8 mouse cellular contexts compared by ENCODE assay signal in genomic region chr7:42643120-42643620, GRCm38 (mm10). TPM values are rescaled to one million over a fixed set of nuclear protein-coding genes. Genes with fewer than 3 reads are reported as not detected.
DNase-seq lines count a peak whose midpoint lies in the region; ATAC-seq lines count a peak whose summit lies in the region.
"Not testable (repeated sequence)": the region's sequence is repeated elsewhere in the genome, so short reads cannot be mapped to it uniquely, and the experiment has no call there.
"Had no signal": no experiment of that assay in that cellular context is flagged by ENCODE, and none has a peak within 500 bp of the region (broad histone marks: within the 10 kb centered on the region; RNA-seq: fewer than 3 reads in every experiment).

No protein-coding gene starts in this region.

- H3K9me3 ChIP-seq in forebrain, embryonic 15.5 days; kidney, embryonic 14.5 days (ENCODE audit: control insufficient read depth, low read length); limb, embryonic 15.5 days: not testable (repeated sequence)
- H3K9me3 ChIP-seq in hindbrain, embryonic 10.5 days = peaks cover 19% of the 10 kb centered on the region; the same call in 1 of the 2 replicates

- peak overlapping the region; percentile 43; the same call in 1 of the 2 replicates for H3K4me3 ChIP-seq in forebrain, embryonic 15.5 days
- peak overlapping the region; percentile 51; the same call in 1 of the 2 replicates for H3K4me3 ChIP-seq in hindbrain, embryonic 10.5 days
- H3K4me3 ChIP-seq in kidney, embryonic 14.5 days (ENCODE audit: low read length) = peak overlapping the region; percentile 45
- H3K4me3 ChIP-seq in limb, embryonic 15.5 days = peak overlapping the region; percentile 45

- not testable (repeated sequence) for H3K9ac ChIP-seq in forebrain, embryonic 15.5 days (replicated peaks); kidney, embryonic 14.5 days (ENCODE audit: low read depth, low read length); limb, embryonic 15.5 days

- H3K27ac ChIP-seq in forebrain, embryonic 15.5 days (replicated peaks); hindbrain, embryonic 10.5 days; kidney, embryonic 14.5 days (ENCODE audit: low read depth, low read length); limb, embryonic 15.5 days: not testable (repeated sequence)

- ATAC-seq in forebrain, embryonic 15.5 days (replicated peaks); kidney, embryonic 14.5 days (ENCODE audit: low FRiP score, low TSS enrichment); limb, embryonic 15.5 days (ENCODE audit: insufficient number of reproducible peaks, low FRiP score, low TSS enrichment, low read depth): not testable (repeated sequence)

- WGBS in forebrain, embryonic 15.5 days = 6% methylated on average over 3 of the region's 3 CpGs
- WGBS in hindbrain, embryonic 10.5 days = 26% methylated on average over 3 of the region's 3 CpGs
- 20% methylated on average over 3 of the region's 3 CpGs for WGBS in kidney, embryonic 14.5 days
- 21% methylated on average over 3 of the region's 3 CpGs for WGBS in limb, embryonic 15.5 days

- H3K36me3 ChIP-seq in forebrain, embryonic 15.5 days; hindbrain, embryonic 10.5 days; kidney, embryonic 14.5 days (ENCODE audit: control insufficient read depth, insufficient read depth, low read length); limb, embryonic 15.5 days: not testable (repeated sequence)

- H3K4me1 ChIP-seq in forebrain, embryonic 15.5 days; hindbrain, embryonic 10.5 days (replicated peaks); kidney, embryonic 14.5 days (ENCODE audit: control insufficient read depth, insufficient read depth, low read length); limb, embryonic 15.5 days: not testable (repeated sequence)

- peak overlapping the region; percentile 42; the same call in 1 of the 2 replicates for H3K4me2 ChIP-seq in forebrain, embryonic 15.5 days (replicated peaks)
- peak overlapping the region; percentile 44 for H3K4me2 ChIP-seq in kidney, embryonic 14.5 days (replicated peaks; ENCODE audit: low read depth, low read length)
- peak overlapping the region; percentile 47 for H3K4me2 ChIP-seq in limb, embryonic 15.5 days

- H3K27me3 ChIP-seq in forebrain, embryonic 15.5 days; hindbrain, embryonic 10.5 days (ENCODE audit: insufficient read depth, poor library complexity, severe bottlenecking); kidney, embryonic 14.5 days (ENCODE audit: control insufficient read depth, insufficient read depth, low read length); limb, embryonic 15.5 days: not testable (repeated sequence)

- peak; percentile 4 for DNase-seq in cerebellum, adult 9-11 months
- peak; percentile 12 for DNase-seq in hindbrain, embryonic 10.5 days (ENCODE audit: low spot score)
- peak; percentile 9 for DNase-seq in lung, postnatal 10 days
- peak; percentile 18 for DNase-seq in neural tube, embryonic 10.5 days (ENCODE audit: extremely low spot score, low spot score)

RNA-seq across cellular contexts. Expression of gene Zfp976, which starts 0.8 kb away (rescaled TPM):
- 2.5 and 3.2 TPM in 2 replicates for polyA plus RNA-seq in forebrain, embryonic 15.5 days (2015; fragmentation: Nextera tagmentation; extraction: Ambion mirVana)
- polyA plus RNA-seq in hindbrain, embryonic 10.5 days (2016; fragmentation: Nextera tagmentation; extraction: Ambion mirVana) = 1.6 and 2.6 TPM in 2 replicates
- polyA plus RNA-seq in kidney, embryonic 14.5 days (2014; fragmentation: Nextera tagmentation; extraction: Ambion mirVana) = 3.7 and 5.4 TPM in 2 replicates
- polyA plus RNA-seq in limb, embryonic 15.5 days (2015; fragmentation: Nextera tagmentation; extraction: Ambion mirVana) = 2.8 and 3.0 TPM in 2 replicates

RNA-seq across cellular contexts. Expression of gene Zfp975, which starts 49.4 kb away (rescaled TPM):
- polyA plus RNA-seq in forebrain, embryonic 15.5 days (2015; fragmentation: Nextera tagmentation; extraction: Ambion mirVana) = 5.3 and 5.4 TPM in 2 replicates
- 4.6 and 8.5 TPM in 2 replicates for polyA plus RNA-seq in hindbrain, embryonic 10.5 days (2016; fragmentation: Nextera tagmentation; extraction: Ambion mirVana)
- polyA plus RNA-seq in kidney, embryonic 14.5 days (2014; fragmentation: Nextera tagmentation; extraction: Ambion mirVana) = 9.2 and 9.7 TPM in 2 replicates
- 6.9 and 7.6 TPM in 2 replicates for polyA plus RNA-seq in limb, embryonic 15.5 days (2015; fragmentation: Nextera tagmentation; extraction: Ambion mirVana)

RNA-seq across cellular contexts. Expression of gene Zfp977, which starts 50.8 kb away (rescaled TPM):
- 1.4 and 1.9 TPM in 2 replicates for polyA plus RNA-seq in forebrain, embryonic 15.5 days (2015; fragmentation: Nextera tagmentation; extraction: Ambion mirVana)
- 0.56 and 1.5 TPM in 2 replicates for polyA plus RNA-seq in hindbrain, embryonic 10.5 days (2016; fragmentation: Nextera tagmentation; extraction: Ambion mirVana)
- polyA plus RNA-seq in kidney, embryonic 14.5 days (2014; fragmentation: Nextera tagmentation; extraction: Ambion mirVana) = 2.0 and 2.5 TPM in 2 replicates
- polyA plus RNA-seq in limb, embryonic 15.5 days (2015; fragmentation: Nextera tagmentation; extraction: Ambion mirVana) = 1.5 TPM in 2 replicates
- polyA plus RNA-seq: G1E had no signal
